Mouse (Mus musculus): Measurements from ENCODE around the gene Cmss1. TPM values are rescaled to one million over a fixed set of nuclear protein-coding genes. Genes with fewer than 3 reads are reported as not detected.

The Cmss1 gene
- polyA plus RNA-seq, 1 experiment from 2014 or later: 48.3 TPM

DNA sequence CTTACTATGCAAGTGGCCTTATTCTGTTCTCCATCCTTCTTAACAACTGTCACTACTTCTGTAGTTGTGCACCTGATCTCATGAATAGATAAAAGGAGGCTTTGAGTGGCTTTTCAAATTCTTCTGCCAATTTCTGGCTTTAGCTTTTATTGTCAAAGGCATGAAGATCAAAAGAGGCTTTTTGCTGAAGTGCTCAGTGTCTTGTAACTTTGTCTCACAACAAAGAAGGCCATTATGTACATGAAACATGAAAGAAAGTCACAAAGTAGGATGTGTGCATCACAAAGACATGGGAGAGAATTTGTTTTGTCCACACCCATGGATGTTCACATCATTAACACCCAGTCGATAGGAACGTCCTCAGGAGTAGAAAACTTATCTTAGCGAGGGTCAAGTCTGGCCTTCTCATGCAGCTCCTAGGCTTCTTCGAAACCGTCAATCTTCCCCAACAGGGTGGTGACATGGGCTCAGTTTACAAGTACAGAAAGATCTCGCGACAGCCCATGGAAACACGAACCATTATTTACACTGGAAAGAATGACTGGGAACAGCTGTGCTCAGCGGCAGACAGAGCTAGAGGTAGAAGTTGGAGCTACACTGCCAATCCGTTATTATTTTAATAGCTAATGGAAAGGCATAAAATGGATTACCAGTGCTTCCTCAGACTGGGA, 133.1 kb downstream of the Cmss1 start:
- no peak overlapping the region for H3K4me2 ChIP-seq (replicated peaks)
- H3K36me3 ChIP-seq: no peaks in the 10 kb centered on the region
- H3K9me3 ChIP-seq (replicated peaks): no peaks in the 10 kb centered on the region
- peaks cover 3% of the 10 kb centered on the region; the same call in 1 of the 2 replicates for H3K4me1 ChIP-seq
- no peak for ATAC-seq (ENCODE audit: insufficient number of reproducible peaks, low FRiP score, low TSS enrichment, low read depth)
- 38% methylated on average over 10 of the region's 10 CpGs for WGBS
- H3K27me3 ChIP-seq: no peaks in the 10 kb centered on the region
- H3K9ac ChIP-seq: no peak overlapping the region
- H3K27ac ChIP-seq (replicated peaks): no peak overlapping the region
- H3K4me3 ChIP-seq (replicated peaks): no peak overlapping the region

- Histone ChIP-seq H3K36me3 (no peaks in the 10 kb centered on the region), H3K27ac (replicated peaks) (no peak overlapping the region)
- ATAC-seq (ENCODE audit: insufficient number of reproducible peaks, low FRiP score, low TSS enrichment, low read depth): no peak
These were observed 135.6 kb downstream of the Cmss1 start for GRCm38 (mm10) chr16:57471071-57471470.

GRCm38 (mm10) chr16:57470286-57470830, 136.3 kb downstream of the Cmss1 start:
- Histone ChIP-seq H3K4me1 (peaks cover 3% of the 10 kb centered on the region; the same call in 1 of the 2 replicates), H3K9me3 (replicated peaks) (no peaks in the 10 kb centered on the region), H3K9ac (no peak overlapping the region), H3K27ac (replicated peaks) (no peak overlapping the region), H3K36me3 (no peaks in the 10 kb centered on the region), H3K4me2 (replicated peaks) (no peak overlapping the region), H3K27me3 (no peaks in the 10 kb centered on the region), H3K4me3 (replicated peaks) (no peak overlapping the region)
- 93% methylated on average over 12 of the region's 12 CpGs for WGBS
- no peak for ATAC-seq (ENCODE audit: insufficient number of reproducible peaks, low FRiP score, low TSS enrichment, low read depth)

More at GRCm38 (mm10) chr16:57471071-57471470, 135.6 kb downstream of the Cmss1 start:
- Histone ChIP-seq H3K4me3 (replicated peaks) (no peak overlapping the region), H3K4me1 (peaks cover 3% of the 10 kb centered on the region; the same call in 1 of the 2 replicates), H3K9me3 (replicated peaks) (no peaks in the 10 kb centered on the region), H3K9ac (no peak overlapping the region), H3K4me2 (replicated peaks) (no peak overlapping the region), H3K27me3 (no peaks in the 10 kb centered on the region)

- Histone ChIP-seq H3K27me3 (no peaks in the 10 kb centered on the region), H3K9me3 (replicated peaks) (no peaks in the 10 kb centered on the region), H3K4me2 (replicated peaks) (no peak overlapping the region), H3K4me3 (replicated peaks) (no peak overlapping the region), H3K4me1 (peaks cover 3% of the 10 kb centered on the region; the same call in 1 of the 2 replicates), H3K36me3 (no peaks in the 10 kb centered on the region), H3K27ac (replicated peaks) (no peak overlapping the region), H3K9ac (no peak overlapping the region)
- 85% methylated on average over 2 of the region's 2 CpGs for WGBS
- no peak for ATAC-seq (ENCODE audit: insufficient number of reproducible peaks, low FRiP score, low TSS enrichment, low read depth)
These were observed 136.8 kb downstream of the Cmss1 start for GRCm38 (mm10) chr16:57469869-57470268.

DNA sequence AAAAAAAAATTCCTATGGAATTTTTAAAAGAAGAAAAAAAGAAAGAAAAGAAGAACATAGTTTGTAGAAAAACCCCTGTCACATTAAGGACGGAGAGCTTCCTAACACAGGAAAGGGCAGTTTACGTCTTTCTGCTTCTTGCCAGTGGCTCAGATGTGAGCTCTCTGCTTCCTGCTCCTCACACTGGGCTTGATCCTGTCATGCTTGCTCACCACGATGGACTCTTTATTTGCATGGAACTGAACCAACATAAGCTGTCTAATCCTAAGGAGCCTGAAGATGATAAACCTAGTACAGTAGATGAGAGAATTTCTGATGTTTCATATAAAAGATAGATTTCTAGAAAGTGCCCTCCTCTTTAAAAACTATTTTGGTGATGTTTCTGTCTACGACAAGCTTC, 137.4 kb downstream of the Cmss1 start:
- Histone ChIP-seq H3K4me2 (replicated peaks) (no peak overlapping the region), H3K4me1 (peaks cover 3% of the 10 kb centered on the region; the same call in 1 of the 2 replicates)
- WGBS: 68% methylated on average over 4 of the region's 4 CpGs

GRCm38 (mm10) chr16:57465386-57465913, 141.2 kb downstream of the Cmss1 start:
- ATAC-seq (ENCODE audit: insufficient number of reproducible peaks, low FRiP score, low TSS enrichment, low read depth): no peak
- WGBS: 78% methylated on average over 9 of the region's 9 CpGs

More for the DNA sequence above, 137.4 kb downstream of the Cmss1 start:
- ATAC-seq (ENCODE audit: insufficient number of reproducible peaks, low FRiP score, low TSS enrichment, low read depth): no peak
- H3K27ac ChIP-seq (replicated peaks): no peak overlapping the region
- H3K9ac ChIP-seq: no peak overlapping the region
- H3K9me3 ChIP-seq (replicated peaks): no peaks in the 10 kb centered on the region
- H3K27me3 ChIP-seq: no peaks in the 10 kb centered on the region
- H3K4me3 ChIP-seq (replicated peaks): no peak overlapping the region
- H3K36me3 ChIP-seq: no peaks in the 10 kb centered on the region

DNA sequence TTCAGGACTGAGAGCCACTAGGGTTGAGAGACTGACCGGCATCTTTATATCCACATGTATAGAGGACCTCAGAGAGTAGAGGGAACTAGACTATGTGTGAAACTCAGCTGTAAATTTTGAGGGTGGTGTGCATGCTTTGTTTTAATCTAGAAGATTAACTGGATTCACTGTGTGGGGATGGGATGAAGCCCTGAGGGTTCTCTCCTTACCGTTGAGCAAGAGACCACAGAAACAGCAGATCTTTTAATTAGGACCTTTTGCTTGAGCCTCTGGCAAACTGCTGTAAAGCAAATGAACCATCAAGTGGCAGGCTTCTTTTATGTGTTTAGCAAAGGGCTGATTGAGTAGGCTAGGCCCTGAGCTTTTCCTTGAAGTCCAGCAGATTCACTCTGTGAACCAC, 150.7 kb downstream of the Cmss1 start:
- Histone ChIP-seq H3K36me3 (no peaks in the 10 kb centered on the region), H3K4me3 (replicated peaks) (no peak overlapping the region), H3K4me1 (peaks cover 26% of the 10 kb centered on the region), H3K27ac (replicated peaks) (no peak overlapping the region), H3K4me2 (replicated peaks) (no peak overlapping the region), H3K9me3 (replicated peaks) (no peaks in the 10 kb centered on the region), H3K9ac (no peak overlapping the region), H3K27me3 (no peaks in the 10 kb centered on the region)
- no peak for ATAC-seq (ENCODE audit: insufficient number of reproducible peaks, low FRiP score, low TSS enrichment, low read depth)
- WGBS: 44% methylated on average over 2 of the region's 2 CpGs

More at GRCm38 (mm10) chr16:57465386-57465913, 141.2 kb downstream of the Cmss1 start:
- Histone ChIP-seq H3K4me2 (replicated peaks) (no peak overlapping the region), H3K27me3 (no peaks in the 10 kb centered on the region), H3K9me3 (replicated peaks) (no peaks in the 10 kb centered on the region), H3K9ac (no peak overlapping the region), H3K4me3 (replicated peaks) (no peak overlapping the region), H3K27ac (replicated peaks) (no peak overlapping the region), H3K4me1 (no peaks in the 10 kb centered on the region), H3K36me3 (no peaks in the 10 kb centered on the region)

DNA sequence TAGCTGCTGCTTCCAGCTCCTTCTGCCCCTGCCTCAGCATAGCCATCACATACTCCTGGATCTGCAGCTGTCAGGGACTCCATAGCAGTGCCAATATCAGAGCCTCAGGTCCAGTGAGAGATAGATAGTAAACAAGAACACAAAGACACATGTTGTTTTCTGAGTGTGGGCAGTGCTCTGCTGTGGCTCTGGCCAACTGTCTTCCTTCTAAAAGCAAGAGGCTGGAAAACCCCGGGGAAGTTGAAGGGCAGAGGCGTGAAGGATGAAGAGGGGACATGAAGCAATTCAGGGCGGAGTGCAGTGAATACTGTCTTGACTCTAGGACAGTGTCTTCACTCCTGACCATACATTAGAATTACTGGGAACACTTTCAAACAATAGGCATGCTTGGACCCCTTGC, 151.1 kb downstream of the Cmss1 start:
- H3K4me1 ChIP-seq: peaks cover 26% of the 10 kb centered on the region
- no peak overlapping the region for H3K27ac ChIP-seq (replicated peaks)
- no peak for ATAC-seq (ENCODE audit: insufficient number of reproducible peaks, low FRiP score, low TSS enrichment, low read depth)
- H3K9me3 ChIP-seq (replicated peaks): no peaks in the 10 kb centered on the region
- H3K4me3 ChIP-seq (replicated peaks): no peak overlapping the region
- no peak overlapping the region for H3K4me2 ChIP-seq (replicated peaks)
- no peak overlapping the region for H3K9ac ChIP-seq
- no peaks in the 10 kb centered on the region for H3K27me3 ChIP-seq
- H3K36me3 ChIP-seq: no peaks in the 10 kb centered on the region
- WGBS: 86% methylated on average over 3 of the region's 3 CpGs

- H3K36me3 ChIP-seq: no peaks in the 10 kb centered on the region
- no peaks in the 10 kb centered on the region for H3K9me3 ChIP-seq (replicated peaks)
- no peak overlapping the region for H3K4me3 ChIP-seq (replicated peaks)
- no peak for ATAC-seq (ENCODE audit: insufficient number of reproducible peaks, low FRiP score, low TSS enrichment, low read depth)
- no peak overlapping the region for H3K27ac ChIP-seq (replicated peaks)
- WGBS: 85% methylated on average over 8 of the region's 8 CpGs
- no peaks in the 10 kb centered on the region for H3K27me3 ChIP-seq
- H3K4me1 ChIP-seq: peaks cover 23% of the 10 kb centered on the region
- no peak overlapping the region for H3K9ac ChIP-seq
- H3K4me2 ChIP-seq (replicated peaks): no peak overlapping the region
These were observed 152.4 kb downstream of the Cmss1 start for GRCm38 (mm10) chr16:57454106-57454763.

- 65% methylated on average over 7 of the region's 7 CpGs for WGBS
- no peak overlapping the region for H3K4me3 ChIP-seq (replicated peaks)
- H3K4me2 ChIP-seq (replicated peaks): no peak overlapping the region
- H3K9ac ChIP-seq: no peak overlapping the region
- H3K27me3 ChIP-seq: no peaks in the 10 kb centered on the region
- H3K36me3 ChIP-seq: no peaks in the 10 kb centered on the region
- H3K9me3 ChIP-seq (replicated peaks): no peaks in the 10 kb centered on the region
- peaks cover 23% of the 10 kb centered on the region for H3K4me1 ChIP-seq
- no peak for ATAC-seq (ENCODE audit: insufficient number of reproducible peaks, low FRiP score, low TSS enrichment, low read depth)
- H3K27ac ChIP-seq (replicated peaks): no peak overlapping the region
These were observed 153.7 kb downstream of the Cmss1 start for GRCm38 (mm10) chr16:57453009-57453408.

Data from embryonic facial prominence, embryonic 15.5 days (tissue).